Mouse (Mus musculus): Measurements from ENCODE around the gene Tgoln1. TPM values are rescaled to one million over a fixed set of nuclear protein-coding genes. Genes with fewer than 3 reads are reported as not detected.

The Tgoln1 gene
- total and polyA plus RNA-seq, 2 experiments from 2014 or later, result 29.0 to 30.9 TPM

DNA sequence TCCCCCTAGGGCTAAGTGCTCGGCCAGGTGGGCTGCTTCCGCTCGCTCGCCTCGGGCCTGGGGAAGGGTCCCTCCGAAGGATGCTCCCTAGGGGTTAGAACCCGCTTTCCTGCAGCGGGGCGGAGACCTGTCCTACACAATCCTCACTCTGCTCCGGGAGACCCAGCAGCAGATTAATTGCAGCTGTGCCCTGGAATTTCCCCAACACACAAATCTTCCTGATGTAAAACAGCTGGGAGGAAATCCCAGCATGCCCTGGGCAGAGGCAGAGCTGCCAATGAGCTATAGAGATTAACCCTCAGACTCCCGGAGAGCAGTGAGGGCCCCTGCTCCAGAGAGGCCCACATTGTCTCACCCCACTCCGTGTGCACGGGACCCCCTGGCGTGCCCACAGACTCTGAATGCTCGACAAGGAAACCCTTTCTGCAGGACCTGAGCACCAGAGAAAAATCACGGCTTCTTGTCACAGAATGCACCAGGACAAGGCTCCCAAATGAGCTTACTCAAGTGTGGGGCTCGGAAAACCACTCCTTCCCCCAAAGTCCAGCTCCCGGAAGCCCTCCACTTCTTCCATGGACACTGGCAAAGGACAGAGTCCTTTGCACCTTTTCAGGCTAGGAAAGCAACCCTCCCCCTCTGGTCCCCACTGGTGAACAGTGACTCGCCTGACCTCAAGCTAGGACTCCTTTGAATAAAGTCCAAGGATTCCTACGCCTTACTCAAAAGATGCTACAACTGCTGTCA, 38.7 kb upstream of the Tgoln1 start:
- Histone ChIP-seq H3K4me3 (ENCODE audit: low read depth, low read length) (peak overlapping the region; percentile 19), H3K9ac (0 out of 2 replicates have a peak overlapping the region, but pooled peaks have one; percentile 25), H3K4me2 (ENCODE audit: low read depth) (peak overlapping the region; percentile 39), H3K36me3 (ENCODE audit: insufficient read depth) (no peaks in the 10 kb centered on the region), H3K27me3 (ENCODE audit: insufficient read depth, low read length) (no peaks in the 10 kb centered on the region), H3K27ac (ENCODE audit: low read depth, low read length) (peak overlapping the region; percentile 45; the same call in 1 of the 2 replicates), H3K4me1 (ENCODE audit: insufficient read depth) (no peaks in the 10 kb centered on the region), H3K9me3 (ENCODE audit: low read length) (no peaks in the 10 kb centered on the region)
- peak; percentile 84 for ATAC-seq
- peak; percentile 49 for DNase-seq
- no peak for TF ChIP-seq CTCF (IDR thresholded peaks at IDR 0.05; ENCODE audit: low read depth)
- 45% methylated on average over 20 of the region's 20 CpGs for WGBS

DNA sequence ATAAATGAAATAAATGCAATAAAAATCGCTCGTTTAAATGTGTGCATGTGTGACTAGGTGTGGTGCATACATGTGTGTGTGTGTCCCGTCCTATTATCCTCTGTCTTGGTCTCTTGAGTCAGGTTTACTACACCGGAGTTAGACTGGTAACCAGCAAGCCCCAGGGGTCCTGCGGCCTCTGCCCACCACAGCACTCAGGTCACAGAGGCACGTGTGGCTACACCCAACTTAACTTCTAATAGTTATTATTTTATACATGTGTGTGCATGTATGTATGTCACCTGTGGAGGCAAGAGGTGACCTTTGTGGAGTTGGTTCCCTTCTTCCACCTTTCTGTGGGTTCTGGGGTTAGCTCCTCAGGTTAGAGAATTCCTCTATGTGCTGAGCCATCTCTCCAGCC, 37.6 kb upstream of the Tgoln1 start:
- no peak overlapping the region for H3K4me3 ChIP-seq (ENCODE audit: low read depth, low read length)
- ATAC-seq, result no peak
- no peak overlapping the region for H3K4me2 ChIP-seq (ENCODE audit: low read depth)
- no peak overlapping the region for H3K9ac ChIP-seq
- no peak overlapping the region for H3K27ac ChIP-seq (ENCODE audit: low read depth, low read length)
- no peaks in the 10 kb centered on the region for H3K36me3 ChIP-seq (ENCODE audit: insufficient read depth)
- TF ChIP-seq CTCF (IDR thresholded peaks at IDR 0.05; ENCODE audit: low read depth), result no peak
- H3K4me1 ChIP-seq (ENCODE audit: insufficient read depth), result no peaks in the 10 kb centered on the region
- WGBS, result 91% methylated on average over 6 of the region's 6 CpGs
- H3K27me3 ChIP-seq (ENCODE audit: insufficient read depth, low read length), result no peaks in the 10 kb centered on the region
- H3K9me3 ChIP-seq (ENCODE audit: low read length), result no peaks in the 10 kb centered on the region
- no peak for DNase-seq

DNA sequence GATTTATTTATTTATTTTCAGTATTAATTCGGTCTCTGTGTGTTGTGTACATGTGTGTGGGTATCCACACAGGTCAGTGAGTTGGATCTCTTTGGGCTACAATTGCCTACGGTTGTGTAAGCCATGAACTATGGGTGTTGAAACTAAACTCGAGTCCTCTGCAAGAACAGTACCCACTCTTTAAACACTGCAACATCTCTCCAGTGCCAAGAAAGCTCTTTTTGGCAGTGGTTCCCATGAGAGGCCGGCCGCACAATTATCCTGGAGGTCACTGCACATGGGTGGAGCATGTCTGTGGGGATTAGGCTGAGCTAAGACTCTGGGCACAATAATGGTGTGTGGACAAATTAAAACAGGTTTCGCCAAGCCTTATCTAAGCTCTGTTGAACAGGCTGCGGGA, 36.6 kb upstream of the Tgoln1 start:
- Histone ChIP-seq H3K36me3 (ENCODE audit: insufficient read depth) (no peaks in the 10 kb centered on the region), H3K4me3 (ENCODE audit: low read depth, low read length) (no peak overlapping the region), H3K9me3 (ENCODE audit: low read length) (no peaks in the 10 kb centered on the region), H3K4me2 (ENCODE audit: low read depth) (no peak overlapping the region), H3K27me3 (ENCODE audit: insufficient read depth, low read length) (no peaks in the 10 kb centered on the region), H3K27ac (ENCODE audit: low read depth, low read length) (no peak overlapping the region), H3K4me1 (ENCODE audit: insufficient read depth) (no peaks in the 10 kb centered on the region), H3K9ac (no peak overlapping the region)
- DNase-seq, result peak; percentile 54
- no peak for TF ChIP-seq CTCF (IDR thresholded peaks at IDR 0.05; ENCODE audit: low read depth)
- ATAC-seq, result peak; percentile 53; the same call in 1 of the 2 replicates
- WGBS, result 18% methylated on average over 7 of the region's 7 CpGs

DNA sequence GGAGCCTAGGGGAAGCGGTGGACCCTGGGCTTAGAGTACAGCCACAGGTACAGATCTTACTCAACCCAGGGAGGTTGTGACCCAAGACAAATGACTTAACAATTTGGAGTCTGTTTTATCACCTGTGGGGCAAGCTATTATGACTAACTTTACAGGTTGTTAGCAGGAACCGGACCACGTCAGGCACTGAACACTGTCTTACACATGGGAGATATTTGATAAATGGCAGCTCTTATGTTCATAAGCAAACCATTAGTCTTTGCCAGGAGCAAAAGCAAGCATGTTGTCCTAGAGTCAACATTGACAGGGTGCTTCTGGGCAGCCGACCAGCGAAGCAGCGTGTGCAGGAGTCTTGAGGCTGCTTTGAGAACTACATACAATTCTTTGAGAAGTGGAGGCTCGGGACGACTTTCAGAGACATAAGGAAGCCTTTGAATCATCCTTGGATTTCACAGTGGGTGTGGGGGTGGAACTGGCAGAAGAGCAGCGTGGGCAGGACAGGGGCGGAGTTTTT, 33.6 kb upstream of the Tgoln1 start:
- TF ChIP-seq CTCF (IDR thresholded peaks at IDR 0.05; ENCODE audit: low read depth), result no peak
- no peaks in the 10 kb centered on the region for H3K36me3 ChIP-seq (ENCODE audit: insufficient read depth)
- no peak overlapping the region for H3K27ac ChIP-seq (ENCODE audit: low read depth, low read length)
- WGBS, result 65% methylated on average over 10 of the region's 10 CpGs
- H3K4me3 ChIP-seq (ENCODE audit: low read depth, low read length), result no peak overlapping the region
- H3K4me2 ChIP-seq (ENCODE audit: low read depth), result no peak overlapping the region
- no peak overlapping the region for H3K9ac ChIP-seq
- H3K9me3 ChIP-seq (ENCODE audit: low read length), result no peaks in the 10 kb centered on the region
- DNase-seq, result peak; percentile 41
- no peaks in the 10 kb centered on the region for H3K4me1 ChIP-seq (ENCODE audit: insufficient read depth)
- ATAC-seq, result no peak
- no peaks in the 10 kb centered on the region for H3K27me3 ChIP-seq (ENCODE audit: insufficient read depth, low read length)

DNA sequence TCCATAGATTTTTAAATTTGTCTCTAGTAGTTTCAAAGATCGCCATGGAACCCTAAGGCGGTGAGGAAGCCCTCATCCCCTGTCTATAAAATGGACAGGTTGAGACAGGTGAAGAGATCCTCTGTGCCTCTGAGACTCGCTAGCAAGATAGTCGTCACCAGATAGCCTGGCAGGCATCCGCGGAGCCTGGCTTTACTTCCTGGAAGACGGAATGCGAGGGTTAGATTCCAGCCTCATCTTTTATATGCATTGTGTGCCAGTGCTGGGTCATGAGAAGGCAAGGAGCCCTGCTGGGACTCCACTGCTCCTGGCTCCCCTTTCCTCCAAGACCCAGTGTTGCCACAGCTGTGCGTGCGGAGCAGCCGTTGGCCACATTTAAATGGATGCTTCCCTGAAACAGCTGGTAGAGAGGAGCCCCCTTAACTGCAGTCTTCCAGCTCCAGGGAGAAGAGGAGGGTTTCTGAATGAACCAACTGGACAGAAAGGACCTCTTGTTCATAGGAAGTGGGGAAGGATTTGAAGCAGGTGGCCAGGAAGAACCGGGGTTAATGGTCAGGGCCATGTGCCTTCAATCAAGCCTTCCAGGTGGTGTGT, 31.3 kb upstream of the Tgoln1 start:
- DNase-seq (no peak), ATAC-seq (no peak)
- TF ChIP-seq CTCF (IDR thresholded peaks at IDR 0.05; ENCODE audit: low read depth), result no peak
- no peaks in the 10 kb centered on the region for H3K9me3 ChIP-seq (ENCODE audit: low read length)
- 57% methylated on average over 12 of the region's 12 CpGs for WGBS
- H3K36me3 ChIP-seq (ENCODE audit: insufficient read depth), result no peaks in the 10 kb centered on the region
- H3K27me3 ChIP-seq (ENCODE audit: insufficient read depth, low read length), result no peaks in the 10 kb centered on the region
- H3K4me3 ChIP-seq (ENCODE audit: low read depth, low read length), result no peak overlapping the region
- no peaks in the 10 kb centered on the region for H3K4me1 ChIP-seq (ENCODE audit: insufficient read depth)
- H3K27ac ChIP-seq (ENCODE audit: low read depth, low read length), result no peak overlapping the region
- H3K9ac ChIP-seq, result no peak overlapping the region
- no peak overlapping the region for H3K4me2 ChIP-seq (ENCODE audit: low read depth)

DNA sequence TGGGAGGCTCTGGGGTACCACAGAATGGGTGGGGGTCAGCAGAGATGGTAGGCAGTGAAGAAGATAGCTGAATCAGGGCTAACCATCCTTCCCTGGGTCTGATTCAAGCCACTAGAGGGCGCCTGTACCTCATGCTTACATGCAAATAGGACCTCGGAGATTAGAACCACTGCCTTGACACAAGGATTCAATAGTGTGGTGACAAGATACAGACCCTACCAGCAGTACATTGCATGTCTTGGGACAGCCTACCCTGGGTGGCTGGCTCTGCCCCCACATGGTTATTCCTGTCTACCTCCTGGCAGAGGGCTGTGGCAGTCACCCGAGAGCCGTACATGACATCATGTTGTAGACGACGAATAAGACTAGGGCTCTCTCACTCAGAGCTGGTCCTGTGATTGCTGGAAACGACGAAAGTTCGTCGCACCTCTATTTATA, 30.6 kb upstream of the Tgoln1 start:
- WGBS, result 44% methylated on average over 10 of the region's 10 CpGs
- no peak overlapping the region for H3K4me2 ChIP-seq (ENCODE audit: low read depth)
- peak; percentile 95 for TF ChIP-seq CTCF (IDR thresholded peaks at IDR 0.05; ENCODE audit: low read depth)
- H3K9me3 ChIP-seq (ENCODE audit: low read length), result no peaks in the 10 kb centered on the region
- ATAC-seq (peak; percentile 82), DNase-seq (peak; percentile 88)
- no peak overlapping the region for H3K9ac ChIP-seq
- no peaks in the 10 kb centered on the region for H3K27me3 ChIP-seq (ENCODE audit: insufficient read depth, low read length)
- no peak overlapping the region for H3K4me3 ChIP-seq (ENCODE audit: low read depth, low read length)
- H3K4me1 ChIP-seq (ENCODE audit: insufficient read depth), result no peaks in the 10 kb centered on the region
- no peak overlapping the region for H3K27ac ChIP-seq (ENCODE audit: low read depth, low read length)
- no peaks in the 10 kb centered on the region for H3K36me3 ChIP-seq (ENCODE audit: insufficient read depth)

DNA sequence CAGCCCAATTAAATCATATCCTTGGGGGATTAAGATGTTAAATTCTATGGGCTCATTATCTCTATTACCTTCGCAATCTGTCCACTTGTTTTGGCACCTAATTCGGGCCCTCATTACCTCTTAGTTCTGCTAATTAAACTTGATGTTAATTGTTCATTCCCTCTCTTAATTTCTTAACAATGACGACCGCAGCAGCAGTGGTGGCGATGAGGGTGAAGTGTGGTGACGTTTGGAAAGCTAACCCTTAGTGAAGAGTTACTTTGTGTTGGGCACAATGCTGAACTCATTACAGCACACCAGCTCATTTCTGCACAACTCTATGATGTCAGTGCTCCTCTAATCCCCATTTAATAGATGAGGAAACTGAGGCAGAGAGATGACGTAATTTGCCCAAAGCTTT, 28.6 kb upstream of the Tgoln1 start:
- H3K27ac ChIP-seq (ENCODE audit: low read depth, low read length), result no peak overlapping the region
- no peak overlapping the region for H3K9ac ChIP-seq
- no peaks in the 10 kb centered on the region for H3K9me3 ChIP-seq (ENCODE audit: low read length)
- H3K4me1 ChIP-seq (ENCODE audit: insufficient read depth), result no peaks in the 10 kb centered on the region
- ATAC-seq (no peak), DNase-seq (no peak)
- 19% methylated on average over 7 of the region's 7 CpGs for WGBS
- no peak for TF ChIP-seq CTCF (IDR thresholded peaks at IDR 0.05; ENCODE audit: low read depth)
- no peak overlapping the region for H3K4me3 ChIP-seq (ENCODE audit: low read depth, low read length)
- H3K27me3 ChIP-seq (ENCODE audit: insufficient read depth, low read length), result no peaks in the 10 kb centered on the region
- no peak overlapping the region for H3K4me2 ChIP-seq (ENCODE audit: low read depth)
- no peaks in the 10 kb centered on the region for H3K36me3 ChIP-seq (ENCODE audit: insufficient read depth)

All from forebrain, postnatal 0 days (tissue).